Mouse (Mus musculus) stomach, postnatal 0 days (tissue): Measurements from ENCODE around the gene Gpha2.

Experiments used
- CTCF ChIP-seq: IDR thresholded peaks from 2 replicates; pipeline ENCODE4 v1.5.1; 2016; ENCODE audit warnings: antibody characterized with exemption, low read depth, mild to moderate bottlenecking, moderate library complexity
- EP300 ChIP-seq: optimal IDR thresholded peaks from 2 replicates; pipeline ENCODE3; 2016; ENCODE audit warnings: antibody characterized with exemption

GRCm38 (mm10) chr19:6273998-6274608, 47.9 kb downstream of the Gpha2 start:
- TF ChIP-seq CTCF (no peak), EP300 (no peak)
